Mouse (Mus musculus) cerebellum, adult 2 months (tissue): ENCODE measurements around the gene Csrp1.

Experiments used
- CTCF ChIP-seq: fragments of 200-500 bp; IDR thresholded peaks from 2 replicates; pipeline ENCODE4 v1.5.1; 2011; ENCODE audit warnings: low read depth, mild to moderate bottlenecking, control low read depth, low read length, moderate library complexity, borderline replicate concordance; ENCODE audit not compliant: insufficient read depth
- POLR2A ChIP-seq: fragments of 200-500 bp; IDR thresholded peaks from 2 replicates; pipeline ENCODE4 v1.6.1; 2011; ENCODE audit warnings: low read length, control low read depth, borderline replicate concordance; ENCODE audit not compliant: insufficient read depth

DNA sequence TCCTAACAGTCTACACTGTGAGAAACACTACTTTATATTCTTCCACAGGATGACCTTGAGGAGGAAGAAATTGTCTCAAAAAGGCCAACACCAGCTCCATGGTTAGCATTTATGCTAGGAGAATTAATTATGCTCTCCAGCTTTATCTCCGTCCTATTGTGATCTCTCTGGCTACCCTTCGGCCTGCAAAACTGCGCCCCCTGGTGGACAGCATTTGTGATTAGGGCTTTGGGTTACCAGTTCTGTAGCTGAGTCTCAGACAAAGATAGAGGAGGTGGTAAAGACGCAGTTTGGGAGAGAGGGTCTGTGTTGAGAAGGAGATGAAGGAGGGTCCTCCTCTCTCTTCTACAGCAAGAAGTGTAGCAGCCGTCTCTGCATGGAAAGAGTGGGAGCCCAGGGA is 70.0 kb downstream of the Csrp1 start:
- TF ChIP-seq CTCF (peak; percentile 72), POLR2A (no peak)
